ENCODE assay signal across 18 mouse cellular contexts in the genomic region with DNA sequence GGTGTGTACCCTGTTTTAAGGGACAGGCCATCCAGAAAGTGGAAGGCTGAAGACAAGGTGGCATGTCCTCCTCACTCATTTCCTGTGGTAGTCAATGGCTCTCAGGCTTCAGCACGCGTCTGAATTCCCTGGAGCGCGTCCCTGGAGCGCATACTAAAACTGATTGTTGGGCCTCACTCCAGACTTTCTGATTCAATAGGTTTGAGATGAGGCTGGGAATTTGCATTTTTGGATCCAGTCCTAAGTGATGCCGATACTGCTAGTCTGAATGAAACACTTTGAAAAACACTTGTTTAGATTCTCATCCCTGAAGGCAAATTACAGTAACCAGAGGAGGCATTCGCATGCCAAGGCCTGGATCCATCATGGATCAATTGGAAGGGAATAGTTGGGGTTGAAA.
DNase-seq lines count a peak whose midpoint lies in the region; ATAC-seq and TF ChIP-seq lines count a peak whose summit lies in the region.
"Had no signal": no experiment of that assay in that cellular context is flagged by ENCODE, and none has a peak within 500 bp of the region (broad histone marks: within the 10 kb centered on the region; RNA-seq: fewer than 3 reads in every experiment).

No protein-coding gene starts in this region.

- H3K4me1 ChIP-seq in heart, embryonic 10.5 days: no peaks in the 10 kb centered on the region
- H3K4me1 ChIP-seq in midbrain, postnatal 0 days (ENCODE audit: insufficient read depth, low read length): no peaks in the 10 kb centered on the region
- H3K4me1 ChIP-seq: heart, embryonic 12.5 days; limb, embryonic 15.5 days had no signal

- DNase-seq in heart, adult 11 months: peak; percentile 59
- no peak for DNase-seq in heart, embryonic 10.5 days (ENCODE audit: low spot score)
- DNase-seq in left cerebral cortex, postnatal 25 days (ENCODE audit: low spot score in 2 of 2): peak; percentile 8 to 22
- DNase-seq in left cerebral cortex, adult 18-20 months (ENCODE audit: low spot score in 2 of 2): no peak
- peak; percentile 88 for DNase-seq in brain, embryonic 14.5 days (ENCODE audit: low read depth)
- DNase-seq in midbrain, postnatal 0 days (ENCODE audit: low spot score): peak; percentile 26
- no peak for DNase-seq in embryo, embryonic 9.5 days (ENCODE audit: extremely low spot score)
- DNase-seq in MN1 (ENCODE audit: low spot score): no peak
- DNase-seq: adrenal gland, postnatal 25 days; cerebellum, adult 9-11 months; kidney, adult 8-10 months; kidney, postnatal 25 days; lung, postnatal 14 days; thymus, postnatal 14 days had no signal

- H3K4me3 ChIP-seq in heart, embryonic 10.5 days: no peak overlapping the region
- H3K4me3 ChIP-seq in midbrain, postnatal 0 days (ENCODE audit: low read depth, low read length): no peak overlapping the region
- H3K4me3 ChIP-seq: heart, embryonic 12.5 days; limb, embryonic 15.5 days had no signal

- no peaks in the 10 kb centered on the region for H3K36me3 ChIP-seq in heart, embryonic 10.5 days
- H3K36me3 ChIP-seq in midbrain, postnatal 0 days (ENCODE audit: insufficient read depth, low read length): no peaks in the 10 kb centered on the region
- H3K36me3 ChIP-seq: heart, embryonic 12.5 days; limb, embryonic 15.5 days had no signal

- no peaks in the 10 kb centered on the region for H3K9me3 ChIP-seq in heart, embryonic 10.5 days
- no peaks in the 10 kb centered on the region for H3K9me3 ChIP-seq in midbrain, postnatal 0 days (ENCODE audit: low read length)
- H3K9me3 ChIP-seq: heart, embryonic 12.5 days; limb, embryonic 15.5 days had no signal

- no peak for TF ChIP-seq CTCF in brain, embryonic 14.5 days (IDR thresholded peaks at IDR 0.05; ENCODE audit: borderline replicate concordance, extremely low read depth, insufficient read depth, insufficient read length)
- no peak for TF ChIP-seq CTCF in midbrain, postnatal 0 days (IDR thresholded peaks at IDR 0.05)

- no peaks in the 10 kb centered on the region for H3K27me3 ChIP-seq in heart, embryonic 10.5 days (ENCODE audit: insufficient read depth, poor library complexity, severe bottlenecking)
- H3K27me3 ChIP-seq in midbrain, postnatal 0 days (ENCODE audit: insufficient read depth, low read length): no peaks in the 10 kb centered on the region
- H3K27me3 ChIP-seq: heart, embryonic 12.5 days; limb, embryonic 15.5 days had no signal

- no peak for ATAC-seq in midbrain, postnatal 0 days (ENCODE audit: low FRiP score)
- ATAC-seq: inflammation-experienced regulatory T-cells, adult 6 months had no signal

- H3K9ac ChIP-seq in midbrain, postnatal 0 days (replicated peaks; ENCODE audit: low read length, poor library complexity, severe bottlenecking): no peak overlapping the region
- H3K9ac ChIP-seq: heart, embryonic 12.5 days; limb, embryonic 15.5 days had no signal

- no peak overlapping the region for H3K27ac ChIP-seq in heart, embryonic 10.5 days
- no peak overlapping the region for H3K27ac ChIP-seq in midbrain, postnatal 0 days (ENCODE audit: low read depth, low read length)
- H3K27ac ChIP-seq: limb, embryonic 15.5 days; stomach, postnatal 0 days had no signal

- no peak for TF ChIP-seq POLR2A in brain, embryonic 14.5 days (IDR thresholded peaks at IDR 0.05; ENCODE audit: borderline replicate concordance, extremely low read depth, insufficient read depth, insufficient read length, poor library complexity, severe bottlenecking)

- WGBS in heart, embryonic 10.5 days: 88% methylated on average over 7 of the region's 7 CpGs
- 60% methylated on average over 7 of the region's 7 CpGs for WGBS in midbrain, postnatal 0 days

- H3K4me2 ChIP-seq in midbrain, postnatal 0 days (ENCODE audit: low read depth, low read length, poor library complexity, severe bottlenecking): no peak overlapping the region
- H3K4me2 ChIP-seq: heart, embryonic 12.5 days; limb, embryonic 15.5 days had no signal

- intact Hi-C loops in left cerebral cortex, postnatal 25 days (cut with DNase I): no loop called here

Comparison
In these comparisons a context has a peak if more than half of its experiments do, and no peak if none do; other contexts are left out.
1. DNase-seq: peak in heart, adult 11 months (single experiment), left cerebral cortex, postnatal 25 days (2 of 2), brain, embryonic 14.5 days (single experiment) and midbrain, postnatal 0 days (single experiment); none in heart, embryonic 10.5 days (single experiment), left cerebral cortex, adult 18-20 months (0 of 2), embryo, embryonic 9.5 days (single experiment) and MN1 (single experiment).